10 mouse cellular contexts compared by ENCODE assay signal in genomic region chr5:114597222-114597621, GRCm38 (mm10). TPM values are rescaled to one million over a fixed set of nuclear protein-coding genes. Genes with fewer than 3 reads are reported as not detected.
DNase-seq lines count a peak whose midpoint lies in the region; ATAC-seq lines count a peak whose summit lies in the region.
"Had no signal": no experiment of that assay in that cellular context is flagged by ENCODE, and none has a peak within 500 bp of the region (broad histone marks: within the 10 kb centered on the region; RNA-seq: fewer than 3 reads in every experiment).

No protein-coding gene starts in this region.

- 0 out of 2 replicates have a peak, but pooled peaks cover 5% of the 10 kb centered on the region for H3K27me3 ChIP-seq in heart, embryonic 15.5 days
- H3K27me3 ChIP-seq in heart, embryonic 12.5 days (replicated peaks): peaks cover 7% of the 10 kb centered on the region; the same call in 1 of the 2 replicates
- no peaks in the 10 kb centered on the region for H3K27me3 ChIP-seq in midbrain, embryonic 15.5 days (replicated peaks)
- no peaks in the 10 kb centered on the region for H3K27me3 ChIP-seq in midbrain, embryonic 16.5 days (ENCODE audit: control insufficient read depth, insufficient read depth, low read depth, low read length)
- no peaks in the 10 kb centered on the region for H3K27me3 ChIP-seq in liver, embryonic 15.5 days
- H3K27me3 ChIP-seq: midbrain, embryonic 12.5 days had no signal

- no peak for ATAC-seq in heart, embryonic 15.5 days (replicated peaks; ENCODE audit: insufficient number of reproducible peaks, insufficient read depth, low FRiP score, low read depth)
- ATAC-seq in heart, embryonic 12.5 days (ENCODE audit: insufficient number of reproducible peaks, low FRiP score): no peak
- ATAC-seq in midbrain, embryonic 15.5 days (replicated peaks): no peak
- ATAC-seq in midbrain, embryonic 16.5 days: no peak
- ATAC-seq in liver, embryonic 15.5 days (ENCODE audit: insufficient read depth): no peak

- no peak overlapping the region for H3K9ac ChIP-seq in heart, embryonic 15.5 days
- H3K9ac ChIP-seq in heart, embryonic 12.5 days: no peak overlapping the region
- H3K9ac ChIP-seq in midbrain, embryonic 15.5 days: no peak overlapping the region
- H3K9ac ChIP-seq in midbrain, embryonic 16.5 days (ENCODE audit: low read depth, low read length): no peak overlapping the region
- H3K9ac ChIP-seq in liver, embryonic 15.5 days: no peak overlapping the region
- H3K9ac ChIP-seq: midbrain, embryonic 12.5 days had no signal

- 42% methylated on average over 8 of the region's 8 CpGs for WGBS in heart, embryonic 15.5 days
- 52% methylated on average over 8 of the region's 8 CpGs for WGBS in heart, embryonic 12.5 days
- 52% methylated on average over 8 of the region's 8 CpGs for WGBS in midbrain, embryonic 15.5 days
- WGBS in midbrain, embryonic 16.5 days: 45% methylated on average over 8 of the region's 8 CpGs
- WGBS in liver, embryonic 15.5 days (ENCODE audit: insufficient replicate concordance): 40% methylated on average over 8 of the region's 8 CpGs

- peak; percentile 84 for DNase-seq in thymus, postnatal 14 days
- DNase-seq in embryo, embryonic 10 days (ENCODE audit: low spot score): no peak
- no peak for DNase-seq in cerebellum, adult 11-12 months
- DNase-seq: cerebellum, adult 11 months had no signal

- H3K36me3 ChIP-seq in heart, embryonic 15.5 days: no peaks in the 10 kb centered on the region
- H3K36me3 ChIP-seq in heart, embryonic 12.5 days: no peaks in the 10 kb centered on the region
- no peaks in the 10 kb centered on the region for H3K36me3 ChIP-seq in midbrain, embryonic 15.5 days (replicated peaks)
- no peaks in the 10 kb centered on the region for H3K36me3 ChIP-seq in midbrain, embryonic 16.5 days (ENCODE audit: control insufficient read depth, insufficient read depth, low read length)
- no peaks in the 10 kb centered on the region for H3K36me3 ChIP-seq in liver, embryonic 15.5 days (replicated peaks)

- H3K4me1 ChIP-seq in heart, embryonic 15.5 days (replicated peaks): peaks cover 40% of the 10 kb centered on the region
- H3K4me1 ChIP-seq in heart, embryonic 12.5 days (replicated peaks): peaks cover 40% of the 10 kb centered on the region
- H3K4me1 ChIP-seq in midbrain, embryonic 15.5 days: peaks cover 44% of the 10 kb centered on the region
- peaks cover 33% of the 10 kb centered on the region for H3K4me1 ChIP-seq in midbrain, embryonic 16.5 days (ENCODE audit: control insufficient read depth, insufficient read depth, low read length)
- peaks cover 55% of the 10 kb centered on the region for H3K4me1 ChIP-seq in liver, embryonic 15.5 days (replicated peaks)

- no peak overlapping the region for H3K4me3 ChIP-seq in heart, embryonic 15.5 days
- no peak overlapping the region for H3K4me3 ChIP-seq in heart, embryonic 12.5 days
- no peak overlapping the region for H3K4me3 ChIP-seq in midbrain, embryonic 15.5 days
- no peak overlapping the region for H3K4me3 ChIP-seq in midbrain, embryonic 16.5 days (ENCODE audit: low read depth, low read length)
- no peak overlapping the region for H3K4me3 ChIP-seq in liver, embryonic 15.5 days (replicated peaks)
- H3K4me3 ChIP-seq: midbrain, embryonic 12.5 days had no signal

- H3K9me3 ChIP-seq in heart, embryonic 15.5 days (replicated peaks): no peaks in the 10 kb centered on the region
- no peaks in the 10 kb centered on the region for H3K9me3 ChIP-seq in heart, embryonic 12.5 days (replicated peaks)
- H3K9me3 ChIP-seq in midbrain, embryonic 15.5 days: no peaks in the 10 kb centered on the region
- no peaks in the 10 kb centered on the region for H3K9me3 ChIP-seq in midbrain, embryonic 16.5 days (replicated peaks; ENCODE audit: control insufficient read depth, low read length, poor library complexity, severe bottlenecking)
- no peaks in the 10 kb centered on the region for H3K9me3 ChIP-seq in liver, embryonic 15.5 days (replicated peaks)
- H3K9me3 ChIP-seq: midbrain, embryonic 12.5 days had no signal

- H3K4me2 ChIP-seq in heart, embryonic 15.5 days: no peak overlapping the region
- H3K4me2 ChIP-seq in heart, embryonic 12.5 days: no peak overlapping the region
- H3K4me2 ChIP-seq in midbrain, embryonic 15.5 days: no peak overlapping the region
- H3K4me2 ChIP-seq in midbrain, embryonic 16.5 days (ENCODE audit: low read length): no peak overlapping the region
- H3K4me2 ChIP-seq in liver, embryonic 15.5 days: peak overlapping the region; percentile 19; the same call in 1 of the 2 replicates
- H3K4me2 ChIP-seq: midbrain, embryonic 12.5 days had no signal

- peak overlapping the region; percentile 28; the same call in 1 of the 2 replicates for H3K27ac ChIP-seq in heart, embryonic 15.5 days
- no peak overlapping the region for H3K27ac ChIP-seq in heart, embryonic 12.5 days (ENCODE audit: poor library complexity, severe bottlenecking)
- 0 out of 2 replicates have a peak overlapping the region, but pooled peaks have one; percentile 12 for H3K27ac ChIP-seq in midbrain, embryonic 15.5 days
- no peak overlapping the region for H3K27ac ChIP-seq in midbrain, embryonic 16.5 days (ENCODE audit: low read length)
- 0 out of 2 replicates have a peak overlapping the region, but pooled peaks have one; percentile 54 for H3K27ac ChIP-seq in liver, embryonic 15.5 days (replicated peaks)

RNA-seq across cellular contexts. Expression of gene Fam222a, which starts 29.4 kb away (rescaled TPM):
- polyA plus RNA-seq in heart, embryonic 15.5 days (2015; fragmentation: Nextera tagmentation; extraction: Ambion mirVana): 0.74 and 1.6 TPM in 2 replicates
- polyA plus RNA-seq in heart, embryonic 12.5 days (2016; fragmentation: Nextera tagmentation; extraction: Ambion mirVana): 0.63 and 1.1 TPM in 2 replicates
- polyA plus RNA-seq in midbrain, embryonic 15.5 days (2015; fragmentation: Nextera tagmentation; extraction: Ambion mirVana): 7.1 and 8.1 TPM in 2 replicates
- 5.3 and 6.0 TPM in 2 replicates for polyA plus RNA-seq in midbrain, embryonic 16.5 days (2015; fragmentation: Nextera tagmentation; extraction: Ambion mirVana)
- polyA plus RNA-seq in liver, embryonic 15.5 days (2015; fragmentation: Nextera tagmentation; extraction: Ambion mirVana): 0.50 and 0.73 TPM in 2 replicates

Comparison
In these comparisons a context has a peak if more than half of its experiments do, and no peak if none do; other contexts are left out.
1. H3K27ac ChIP-seq: peak in heart, embryonic 15.5 days (single experiment), midbrain, embryonic 15.5 days (single experiment) and liver, embryonic 15.5 days (single experiment); none in heart, embryonic 12.5 days (single experiment) and midbrain, embryonic 16.5 days (single experiment).